Mouse (Mus musculus): Measurements from ENCODE around the gene Als2.

DNA sequence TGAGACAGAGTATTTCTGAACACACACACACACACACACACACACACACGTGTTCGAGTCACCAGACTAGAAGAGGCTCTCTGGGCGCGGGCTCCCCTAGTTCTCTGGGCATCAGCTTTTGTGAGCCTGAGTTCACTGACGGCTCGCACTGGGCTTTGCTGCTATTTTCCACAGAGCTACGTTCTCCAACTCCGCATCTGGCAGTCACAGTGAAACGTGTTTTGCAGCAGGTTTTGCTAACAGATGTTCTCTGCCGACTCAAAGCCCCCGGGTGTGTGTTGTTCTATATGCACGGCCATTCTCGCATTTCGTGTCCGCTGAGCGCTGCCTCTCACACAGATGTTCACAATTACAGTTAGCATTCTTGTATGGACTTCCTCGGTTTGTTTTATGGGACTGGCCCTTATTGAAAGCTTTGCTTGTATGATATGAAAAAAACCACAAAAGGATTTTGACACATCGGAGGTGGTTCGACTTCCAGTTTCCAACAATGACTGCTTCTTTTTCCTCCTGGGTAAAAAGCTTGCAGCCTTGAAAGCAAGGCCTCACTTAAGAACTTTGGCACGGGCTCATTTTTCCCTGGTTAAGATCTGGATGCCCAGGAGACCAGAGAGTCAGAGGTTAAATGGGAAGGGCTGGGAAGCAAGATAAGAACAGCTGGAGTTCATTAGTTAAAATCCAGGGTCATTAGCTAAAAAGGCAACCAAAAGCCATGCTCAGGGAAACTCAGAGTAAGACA, 33.1 kb upstream of the Als2 start:
- TF ChIP-seq POLR2A (IDR thresholded peaks at IDR 0.05; ENCODE audit: low read depth, low read length) (no peak), CTCF (conservative IDR thresholded peaks at IDR 0.05; ENCODE audit: insufficient read depth, insufficient read length, low read depth, low read length) (no peak)
